Mouse (Mus musculus): ENCODE results near the gene Rad21l. TPM values are rescaled to one million over a fixed set of nuclear protein-coding genes. Genes with fewer than 3 reads are reported as not detected.

The Rad21l gene
- polyA plus RNA-seq, 1 experiment = not detected

GRCm38 (mm10) chr2:151702146-151702850 is 34.0 kb upstream of the Rad21l start:
- Histone ChIP-seq H3K79me2 (ENCODE audit: control insufficient read depth, insufficient read depth) (no peaks in the 10 kb centered on the region), H3K36me3 (ENCODE audit: control insufficient read depth, insufficient read depth) (no peaks in the 10 kb centered on the region), H3K27me3 (ENCODE audit: control insufficient read depth, insufficient read depth, insufficient read length) (peaks cover 59% of the 10 kb centered on the region), H3K4me2 (ENCODE audit: low read depth) (peak overlapping the region; percentile 2), H3K4me3 (no peak overlapping the region), H3ac (ENCODE audit: control insufficient read depth, insufficient read length) (no peak overlapping the region)
- no peak for TF ChIP-seq POLR2A (IDR thresholded peaks at IDR 0.05; ENCODE audit: insufficient read length, low read depth)
- TF ChIP-seq USF1 (IDR thresholded peaks at IDR 0.05; ENCODE audit: low read depth) = no peak
- no peak for TF ChIP-seq E2F4 (IDR thresholded peaks at IDR 0.05; ENCODE audit: insufficient read depth)
- no peak for TF ChIP-seq CEBPB (IDR thresholded peaks at IDR 0.05; ENCODE audit: insufficient read depth, poor library complexity, severe bottlenecking)

- Histone ChIP-seq H3K79me2 (ENCODE audit: control insufficient read depth, insufficient read depth) (no peaks in the 10 kb centered on the region), H3K36me3 (ENCODE audit: control insufficient read depth, insufficient read depth) (no peaks in the 10 kb centered on the region), H3ac (ENCODE audit: control insufficient read depth, insufficient read length) (no peak within 1 kb of the TSS), H3K4me3 (no peak within 1 kb of the TSS), H3K27me3 (ENCODE audit: control insufficient read depth, insufficient read depth, insufficient read length) (peaks cover 56% of the 10 kb centered on the region), H3K4me2 (ENCODE audit: low read depth) (peak within 1 kb of the TSS; percentile 2)
- no peak for TF ChIP-seq POLR2A (IDR thresholded peaks at IDR 0.05; ENCODE audit: insufficient read length, low read depth)
- no peak for TF ChIP-seq MAX (IDR thresholded peaks at IDR 0.05; ENCODE audit: low read depth)
- TF ChIP-seq USF1 (IDR thresholded peaks at IDR 0.05; ENCODE audit: low read depth) = no peak
- no peak for TF ChIP-seq REST (IDR thresholded peaks at IDR 0.05; ENCODE audit: insufficient read depth, insufficient read length)
- no peak for TF ChIP-seq TCF12 (IDR thresholded peaks at IDR 0.05; ENCODE audit: insufficient read depth, poor library complexity, severe bottlenecking)
- no peak for TF ChIP-seq SRF (IDR thresholded peaks at IDR 0.05; ENCODE audit: control insufficient read depth, insufficient read length, low read depth)
- no peak for TF ChIP-seq CEBPB (IDR thresholded peaks at IDR 0.05; ENCODE audit: insufficient read depth, poor library complexity, severe bottlenecking)
- TF ChIP-seq MYOD1 (IDR thresholded peaks at IDR 0.05; ENCODE audit: control insufficient read depth in 1 of 3, insufficient read length in 2 of 3, low read depth in 2 of 3) = no peak
- no peak for TF ChIP-seq TCF3 (IDR thresholded peaks at IDR 0.05; ENCODE audit: insufficient read length, low read depth)
- no peak for TF ChIP-seq E2F4 (IDR thresholded peaks at IDR 0.05; ENCODE audit: insufficient read depth)
- no peak for TF ChIP-seq POLR2AphosphoS2 (IDR thresholded peaks at IDR 0.05; ENCODE audit: insufficient read length, low read depth)
- TF ChIP-seq MYOG (IDR thresholded peaks at IDR 0.05; ENCODE audit: control insufficient read depth in 1 of 3, insufficient read depth in 1 of 3, insufficient read length in 2 of 3, low read depth in 2 of 3) = no peak
Observed at GRCm38 (mm10) chr2:151701231-151702145, 33.2 kb upstream of the Rad21l start, which contains the start of gene Tmem74b. TSS of gene Tmem74b (plus strand) at chr2:151702008.

GRCm38 (mm10) chr2:151682976-151683375 is 14.6 kb upstream of the Rad21l start:
- Histone ChIP-seq H3K36me3 (ENCODE audit: control insufficient read depth, insufficient read depth) (no peaks in the 10 kb centered on the region), H3ac (ENCODE audit: control insufficient read depth, insufficient read length) (no peak overlapping the region), H3K79me2 (ENCODE audit: control insufficient read depth, insufficient read depth) (no peaks in the 10 kb centered on the region), H3K4me2 (ENCODE audit: low read depth) (no peak overlapping the region), H3K4me3 (no peak overlapping the region), H3K27me3 (ENCODE audit: control insufficient read depth, insufficient read depth, insufficient read length) (peaks cover 28% of the 10 kb centered on the region)
- no peak for TF ChIP-seq CEBPB (IDR thresholded peaks at IDR 0.05; ENCODE audit: insufficient read depth, poor library complexity, severe bottlenecking)
- TF ChIP-seq TCF12 (IDR thresholded peaks at IDR 0.05; ENCODE audit: insufficient read depth, poor library complexity, severe bottlenecking) = no peak

GRCm38 (mm10) chr2:151682357-151682756 is 14.0 kb upstream of the Rad21l start:
- H3K27me3 ChIP-seq (ENCODE audit: control insufficient read depth, insufficient read depth, insufficient read length) = peaks cover 28% of the 10 kb centered on the region
- no peak overlapping the region for H3ac ChIP-seq (ENCODE audit: control insufficient read depth, insufficient read length)
- no peak for TF ChIP-seq E2F4 (IDR thresholded peaks at IDR 0.05; ENCODE audit: insufficient read depth)
- no peak for TF ChIP-seq MYOG (IDR thresholded peaks at IDR 0.05; ENCODE audit: control insufficient read depth in 1 of 3, insufficient read depth in 1 of 3, insufficient read length in 2 of 3, low read depth in 2 of 3)
- no peak for TF ChIP-seq POLR2AphosphoS2 (IDR thresholded peaks at IDR 0.05; ENCODE audit: insufficient read length, low read depth)
- TF ChIP-seq REST (IDR thresholded peaks at IDR 0.05; ENCODE audit: insufficient read depth, insufficient read length) = no peak
- H3K4me3 ChIP-seq = no peak overlapping the region
- H3K36me3 ChIP-seq (ENCODE audit: control insufficient read depth, insufficient read depth) = no peaks in the 10 kb centered on the region
- H3K79me2 ChIP-seq (ENCODE audit: control insufficient read depth, insufficient read depth) = no peaks in the 10 kb centered on the region
- no peak overlapping the region for H3K4me2 ChIP-seq (ENCODE audit: low read depth)

GRCm38 (mm10) chr2:151676234-151676633 is 7.9 kb upstream of the Rad21l start:
- Histone ChIP-seq H3K4me2 (ENCODE audit: low read depth) (no peak overlapping the region), H3K27me3 (ENCODE audit: control insufficient read depth, insufficient read depth, insufficient read length) (peaks cover 7% of the 10 kb centered on the region), H3K36me3 (ENCODE audit: control insufficient read depth, insufficient read depth) (no peaks in the 10 kb centered on the region), H3ac (ENCODE audit: control insufficient read depth, insufficient read length) (no peak overlapping the region), H3K79me2 (ENCODE audit: control insufficient read depth, insufficient read depth) (no peaks in the 10 kb centered on the region), H3K4me3 (no peak overlapping the region)
- TF ChIP-seq REST (IDR thresholded peaks at IDR 0.05; ENCODE audit: insufficient read depth, insufficient read length) (no peak), MYOG (IDR thresholded peaks at IDR 0.05; ENCODE audit: control insufficient read depth in 1 of 3, insufficient read depth in 1 of 3, insufficient read length in 2 of 3, low read depth in 2 of 3) (no peak), USF1 (IDR thresholded peaks at IDR 0.05; ENCODE audit: low read depth) (no peak), POLR2A (IDR thresholded peaks at IDR 0.05; ENCODE audit: insufficient read length, low read depth) (no peak), SRF (IDR thresholded peaks at IDR 0.05; ENCODE audit: control insufficient read depth, insufficient read length, low read depth) (no peak), TCF3 (IDR thresholded peaks at IDR 0.05; ENCODE audit: insufficient read length, low read depth) (no peak), TCF12 (IDR thresholded peaks at IDR 0.05; ENCODE audit: insufficient read depth, poor library complexity, severe bottlenecking) (no peak), E2F4 (IDR thresholded peaks at IDR 0.05; ENCODE audit: insufficient read depth) (no peak), MAX (IDR thresholded peaks at IDR 0.05; ENCODE audit: low read depth) (no peak)
